Mouse (Mus musculus) liver, embryonic 15.5 days (tissue): ENCODE measurements at regions not wholly inside any gene's neighbourhood (a gene's known extent, or its start where the extent isn't known, plus 50 kb on each side); places are given as distances from the start of the nearest gene placed in this dataset.

Experiments
- ATAC-seq: fragments of 200-750 bp; cut with Nextera tagmentation; 2 replicates; pipeline ENCODE4 v1.8.0; 2017; ENCODE audit warnings: moderate number of reproducible peaks, mild to moderate bottlenecking, moderate library complexity; ENCODE audit not compliant: insufficient read depth
- H3K27ac ChIP-seq: fragments of 300-500 bp; sonication (generic); replicated peaks from 2 replicates; pipeline ENCODE4 v1.5.1; 2015; ENCODE audit warnings: mild to moderate bottlenecking, inconsistent platforms
- H3K27me3 ChIP-seq: fragments of 300-500 bp; sonication (generic); 2 replicates; pipeline ENCODE4 v1.6.1; 2015; ENCODE audit warnings: mild to moderate bottlenecking, inconsistent platforms
- H3K36me3 ChIP-seq: fragments of 300-500 bp; sonication (generic); replicated peaks from 2 replicates; pipeline ENCODE4 v1.6.1; 2015; ENCODE audit warnings: moderate library complexity, mild to moderate bottlenecking, inconsistent platforms
- H3K4me1 ChIP-seq: fragments of 300-500 bp; sonication (generic); replicated peaks from 2 replicates; pipeline ENCODE4 v1.6.1; 2015; ENCODE audit warnings: inconsistent platforms
- H3K4me2 ChIP-seq: fragments of 300-500 bp; sonication (generic); 2 replicates; pipeline ENCODE4 v1.6.1; 2015; ENCODE audit warnings: moderate library complexity, mild to moderate bottlenecking, inconsistent platforms
- H3K4me3 ChIP-seq: fragments of 300-500 bp; sonication (generic); replicated peaks from 2 replicates; pipeline ENCODE4 v1.5.1; 2015; ENCODE audit warnings: mild to moderate bottlenecking, inconsistent platforms
- H3K9ac ChIP-seq: fragments of 300-500 bp; sonication (generic); 2 replicates; pipeline ENCODE4 v1.6.1; 2015; ENCODE audit warnings: moderate library complexity, mild to moderate bottlenecking, inconsistent platforms
- H3K9me3 ChIP-seq: fragments of 300-500 bp; sonication (generic); replicated peaks from 2 replicates; pipeline ENCODE4 v1.6.1; 2016; ENCODE audit warnings: inconsistent platforms
- WGBS: fragments of 180-500 bp; shearing (Covaris S2); methylation state at CpG from one replicate; pipeline ENCODE4 v1.1.7; 2015; ENCODE audit warnings: mixed read lengths; ENCODE audit not compliant: insufficient replicate concordance; 5-methylcytosine and 5-hydroxymethylcytosine counted together

- ATAC-seq: no peak
Observed at GRCm38 (mm10) chr16:30897371-30897770, 183.9 kb downstream of the Xxylt1 start.

DNA sequence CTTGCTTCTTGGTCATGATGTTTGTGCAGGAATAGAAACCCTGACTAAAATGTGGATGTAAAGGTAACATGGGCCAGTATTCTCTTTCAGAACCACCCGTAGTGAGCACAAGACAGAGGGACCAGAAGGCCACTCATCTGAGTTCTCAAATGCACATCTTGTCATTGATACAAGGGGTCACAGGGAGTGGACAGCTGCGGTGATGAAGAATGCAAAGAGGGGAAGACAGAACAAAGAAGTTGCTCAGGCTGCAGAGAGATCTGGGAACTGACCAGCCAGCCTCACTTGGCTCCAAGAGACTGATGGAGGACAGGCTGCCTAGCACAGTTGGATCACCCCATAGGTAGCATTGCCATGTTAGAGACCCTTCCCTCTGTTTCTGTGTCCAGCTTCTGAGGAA lies 181.1 kb downstream of the Xxylt1 start:
- ATAC-seq: no peak
- Histone ChIP-seq H3K9me3 (no peaks in the 10 kb centered on the region), H3K4me1 (no peaks in the 10 kb centered on the region), H3K27me3 (no peaks in the 10 kb centered on the region), H3K4me3 (no peak overlapping the region), H3K27ac (no peak overlapping the region), H3K36me3 (no peaks in the 10 kb centered on the region), H3K9ac (no peak overlapping the region), H3K4me2 (no peak overlapping the region)
- WGBS: 69% methylated on average over 2 of the region's 2 CpGs

More at GRCm38 (mm10) chr16:30897371-30897770, 183.9 kb downstream of the Xxylt1 start:
- Histone ChIP-seq H3K27me3 (no peaks in the 10 kb centered on the region), H3K9me3 (no peaks in the 10 kb centered on the region), H3K4me3 (no peak overlapping the region), H3K9ac (no peak overlapping the region), H3K4me2 (no peak overlapping the region), H3K36me3 (no peaks in the 10 kb centered on the region), H3K4me1 (no peaks in the 10 kb centered on the region), H3K27ac (no peak overlapping the region)
- 68% methylated on average over 3 of the region's 3 CpGs for WGBS

DNA sequence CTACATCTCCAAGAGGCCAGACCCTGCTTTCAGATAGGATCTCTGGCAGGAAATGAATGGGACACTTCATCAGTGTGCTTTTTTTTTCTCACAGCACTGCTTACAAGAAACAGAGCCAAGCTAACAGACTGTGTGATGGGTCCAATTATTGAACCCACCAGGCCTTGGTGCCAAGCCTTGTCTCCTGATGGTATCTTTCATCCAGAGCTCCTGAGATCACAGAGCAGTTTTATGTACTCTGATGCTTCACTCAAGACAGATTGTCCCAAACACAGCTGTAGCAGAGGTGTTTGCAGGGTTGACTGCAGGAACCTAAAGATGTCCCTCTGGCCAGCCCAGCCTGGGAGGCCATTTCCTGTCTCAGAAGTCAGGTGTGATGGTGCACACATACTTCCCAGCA lies 179.9 kb downstream of the Xxylt1 start:
- Histone ChIP-seq H3K27me3 (no peaks in the 10 kb centered on the region), H3K4me1 (no peaks in the 10 kb centered on the region), H3K27ac (no peak overlapping the region), H3K36me3 (no peaks in the 10 kb centered on the region), H3K4me3 (no peak overlapping the region), H3K4me2 (no peak overlapping the region), H3K9me3 (no peaks in the 10 kb centered on the region), H3K9ac (no peak overlapping the region)
- ATAC-seq: no peak
